Mouse (Mus musculus) left cerebral cortex, postnatal 4 days (tissue): Measurements from ENCODE around the gene Atp5g2. TPM values are rescaled to one million over a fixed set of nuclear protein-coding genes. Genes with fewer than 3 reads are reported as not detected.
"Not testable (repeated sequence)": the region's sequence is repeated elsewhere in the genome, so short reads cannot be mapped to it uniquely, and the experiment has no call there.

Source experiments
- DNase-seq: peaks from one replicate; pipeline ENCODE4 v3.0.0-alpha.2; 2022
- intact Hi-C: fragments of 180-260 bp; cut with DNase I; formaldehyde crosslinking; loops from one replicate; pipeline ENCODE4 v1.15.1; 2025
- total RNA-seq, 2 experiments: library from RNA; stranded (reverse); gene quantifications; 2 replicates each; pipeline ENCODE4 v1.2.3; 2021

Atp5g2 gene
- total RNA-seq, 2 experiments from 2014 or later = 13.4 to 14.1 TPM

GRCm38 (mm10) chr15:102670767-102671575 lies 1.2 kb downstream of the Atp5g2 start:
- DNase-seq = peak; percentile 99
- intact Hi-C loops = loop anchor here (5.0 kb wide), 1 partner anchor 44 kb away; the partner anchor contains the start of genes Atf7 and Gm28047

GRCm38 (mm10) chr15:102670281-102670680 lies 1.9 kb downstream of the Atp5g2 start:
- no peak for DNase-seq
- intact Hi-C loops = loop anchor here (5.0 kb wide), 1 partner anchor 43 kb away; the partner anchor contains the start of genes Atf7 and Gm28047

GRCm38 (mm10) chr15:102669571-102669970 lies 2.6 kb downstream of the Atp5g2 start:
- intact Hi-C loops = no loop called here
- no peak for DNase-seq

- DNase-seq = peak; percentile 56
- intact Hi-C loops = no loop called here
These were observed 6.7 kb downstream of the Atp5g2 start for GRCm38 (mm10) chr15:102665494-102665893.

- no peak for DNase-seq
- intact Hi-C loops = no loop called here
These were observed 8.3 kb downstream of the Atp5g2 start for GRCm38 (mm10) chr15:102663825-102664224.

GRCm38 (mm10) chr15:102662601-102663000 lies 9.6 kb downstream of the Atp5g2 start:
- intact Hi-C loops, DNase-seq: not testable (repeated sequence)

GRCm38 (mm10) chr15:102657926-102658381 lies 14.2 kb downstream of the Atp5g2 start:
- intact Hi-C loops = no loop called here
- DNase-seq = no peak

- DNase-seq = peak; percentile 16
These were observed 15.5 kb downstream of the Atp5g2 start for GRCm38 (mm10) chr15:102656658-102657057.

GRCm38 (mm10) chr15:102651928-102652660 lies 20.1 kb downstream of the Atp5g2 start:
- DNase-seq, intact Hi-C loops: not testable (repeated sequence)

More at GRCm38 (mm10) chr15:102656658-102657057, 15.5 kb downstream of the Atp5g2 start:
- intact Hi-C loops = no loop called here

GRCm38 (mm10) chr15:102651107-102651506 lies 21.0 kb downstream of the Atp5g2 start:
- intact Hi-C loops = no loop called here
- DNase-seq = no peak

- peak; percentile 24 for DNase-seq
- intact Hi-C loops = no loop called here
These were observed 36.3 kb downstream of the Atp5g2 start for GRCm38 (mm10) chr15:102635817-102636216.

GRCm38 (mm10) chr15:102634684-102635083 lies 37.5 kb downstream of the Atp5g2 start:
- no peak for DNase-seq
- intact Hi-C loops = no loop called here

GRCm38 (mm10) chr15:102625687-102626055 lies 46.5 kb downstream of the Atp5g2 start:
- peak; percentile 34 for DNase-seq
- intact Hi-C loops = loop anchor here (5.0 kb wide), 1 partner anchor 47 kb away; the partner anchor contains the start of gene Atp5g2

- peak; percentile 100 for DNase-seq
- intact Hi-C loops = loop anchor here (5.0 kb wide), 1 partner anchor 47 kb away; the partner anchor contains the start of gene Atp5g2
These were observed 47.0 kb downstream of the Atp5g2 start, which contains the start of the genes Gm28047 and Atf7 for GRCm38 (mm10) chr15:102624970-102625686. Gm28047 (minus strand) TSS chr15:102625067. Atf7 (minus strand) TSS chr15:102625464.

- DNase-seq = peak; percentile 3
- intact Hi-C loops = no loop called here
These were observed 47.7 kb downstream of the Atp5g2 start for GRCm38 (mm10) chr15:102624291-102624969.

GRCm38 (mm10) chr15:102623121-102623520 lies 49.0 kb downstream of the Atp5g2 start:
- intact Hi-C loops = no loop called here
- DNase-seq = no peak

GRCm38 (mm10) chr15:102622536-102622935 lies 49.6 kb downstream of the Atp5g2 start:
- intact Hi-C loops = no loop called here
- no peak for DNase-seq

- DNase-seq = no peak
- intact Hi-C loops = no loop called here
These were observed 51.4 kb downstream of the Atp5g2 start for GRCm38 (mm10) chr15:102620765-102621164.

GRCm38 (mm10) chr15:102619486-102619885 lies 52.7 kb downstream of the Atp5g2 start:
- DNase-seq = no peak
- intact Hi-C loops = no loop called here

GRCm38 (mm10) chr15:102617654-102618053 lies 54.5 kb downstream of the Atp5g2 start:
- DNase-seq = no peak
- intact Hi-C loops = no loop called here
